Mouse (Mus musculus): ENCODE data around the gene Pqlc2.

Gene Pqlc2

DNA sequence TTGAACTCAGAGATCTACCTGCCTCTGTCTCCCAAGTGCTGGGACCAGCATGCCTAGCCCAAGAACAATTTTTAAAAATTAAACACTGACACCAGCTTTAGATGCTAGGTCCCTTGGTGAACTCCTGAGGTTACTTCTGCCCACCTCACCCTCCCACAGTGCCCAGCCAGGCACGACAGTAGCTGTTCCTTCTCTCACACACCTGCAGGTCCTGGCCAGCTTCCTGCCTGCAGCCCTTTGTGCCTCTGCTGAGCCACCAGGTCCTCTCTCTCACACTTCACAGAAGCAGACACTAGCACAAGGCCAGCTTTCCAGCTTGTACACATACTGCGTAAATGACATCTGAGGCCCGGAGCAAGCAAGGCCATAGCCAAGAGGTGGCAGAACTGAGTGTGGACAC lies 5.0 kb downstream of the Pqlc2 start:
- DNase-seq (ENCODE audit: low spot score in 2 of 2), result no peak

DNA sequence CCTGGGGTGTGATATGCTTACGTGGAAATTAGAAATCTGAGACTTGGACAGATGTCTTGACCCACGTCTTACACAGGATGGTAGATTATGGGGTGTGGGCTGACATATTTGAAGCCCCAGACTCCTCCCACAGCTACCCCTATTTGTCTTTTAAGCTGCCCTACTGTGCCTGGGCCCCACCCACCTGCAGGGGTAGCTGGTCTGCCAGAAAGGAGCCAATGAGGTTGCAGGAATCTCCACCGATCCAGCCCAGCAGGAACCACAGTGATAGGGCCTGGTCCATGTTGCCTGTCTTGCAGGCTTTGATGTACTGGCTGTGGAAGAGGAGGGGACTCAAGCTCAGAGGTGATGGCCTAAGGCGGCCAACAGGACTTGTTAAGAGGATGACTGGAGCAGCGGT lies 8.3 kb downstream of the Pqlc2 start:
- DNase-seq (ENCODE audit: low spot score in 2 of 2), result no peak

DNA sequence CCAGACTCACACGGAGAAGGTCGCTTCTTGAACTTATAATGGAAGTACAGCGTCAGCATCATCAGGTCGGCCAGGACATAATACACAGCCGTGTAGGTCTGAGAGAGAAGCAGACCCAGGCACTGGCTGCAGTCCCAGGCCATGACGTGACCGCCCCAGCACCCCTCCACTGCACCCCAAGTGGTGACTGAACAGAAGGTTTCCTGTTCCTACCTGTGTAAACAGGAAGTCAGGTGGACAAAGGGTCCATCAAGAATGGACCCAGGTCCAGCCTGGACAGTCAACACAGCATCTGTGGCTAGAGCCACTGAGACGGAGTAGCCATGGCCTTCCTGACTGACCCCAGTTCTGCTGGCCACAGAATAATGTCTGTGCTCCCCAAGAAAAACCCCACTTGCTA lies 8.7 kb downstream of the Pqlc2 start:
- no peak for DNase-seq (ENCODE audit: low spot score in 2 of 2)

DNA sequence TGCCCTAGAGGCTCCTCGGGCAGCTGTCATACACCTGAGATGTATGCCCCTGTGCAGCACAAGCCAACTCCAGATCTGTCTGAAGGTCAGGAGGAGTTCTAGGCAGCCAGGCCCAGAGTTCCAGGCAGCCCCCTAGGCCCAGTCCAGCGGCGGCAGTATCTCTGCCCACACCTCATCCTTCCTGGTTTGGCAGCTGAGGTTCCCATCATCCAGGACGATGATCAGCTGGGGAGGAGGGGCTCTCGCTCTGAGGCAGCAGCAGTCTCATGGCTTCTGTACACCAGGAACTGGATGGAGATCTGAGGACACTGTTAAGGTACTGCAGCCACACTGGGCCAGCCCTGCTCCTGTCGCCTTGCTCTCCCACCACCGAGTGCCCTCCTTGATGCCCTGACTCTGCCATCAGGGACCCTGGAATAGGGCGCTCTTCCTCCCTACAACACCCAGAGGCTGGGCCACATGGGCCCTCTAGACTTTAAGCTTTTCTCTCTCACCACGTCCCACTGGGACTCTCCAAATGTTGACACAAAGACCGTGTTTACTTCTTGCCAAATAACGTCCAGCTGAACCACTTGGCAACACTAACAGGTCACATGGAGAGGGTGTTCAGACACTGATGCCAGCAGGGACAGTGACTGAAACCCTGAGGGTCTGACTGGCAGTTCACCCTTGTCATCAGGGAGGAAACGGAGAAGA lies 11.7 kb downstream of the Pqlc2 start:
- no peak for DNase-seq (ENCODE audit: low spot score in 2 of 2)

DNA sequence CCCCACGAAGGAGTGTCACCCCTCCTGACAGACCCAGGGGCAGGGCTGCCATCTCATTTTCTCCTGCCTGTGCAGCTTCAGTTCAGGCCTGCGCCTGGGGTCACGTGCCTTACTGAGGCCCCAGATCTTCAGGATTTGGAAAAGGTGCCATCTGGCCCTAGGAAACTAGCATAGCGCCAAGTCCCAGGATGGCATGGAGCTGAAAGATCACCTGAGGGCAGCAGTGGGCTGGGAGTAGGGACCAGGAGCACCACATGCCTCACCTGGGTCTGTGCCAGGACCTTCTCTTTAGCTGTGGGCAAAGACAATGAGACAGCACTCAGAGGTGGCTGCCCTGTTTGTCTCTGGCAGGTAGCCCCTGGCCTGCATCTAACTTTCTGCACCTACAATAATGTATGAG lies 12.9 kb downstream of the Pqlc2 start:
- no peak for DNase-seq (ENCODE audit: low spot score in 2 of 2)

DNA sequence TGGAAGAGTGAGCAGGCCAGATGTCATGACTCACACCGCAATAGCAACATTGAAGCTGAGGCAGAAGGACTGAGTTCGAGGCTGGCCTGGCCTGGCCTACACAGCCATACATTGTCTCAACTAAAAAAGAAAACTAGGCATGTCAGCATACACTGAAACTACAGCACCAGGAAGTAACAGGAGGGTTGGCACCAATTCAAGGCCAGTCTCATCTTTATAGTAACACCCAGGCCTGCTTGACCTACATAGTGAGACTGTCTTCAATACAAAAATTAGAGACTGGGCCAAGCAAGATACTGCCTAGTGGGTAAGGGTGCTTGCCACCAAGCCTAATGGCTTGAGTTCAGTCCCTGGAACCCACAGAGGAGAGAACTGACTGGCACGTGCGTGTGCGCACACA lies 18.5 kb downstream of the Pqlc2 start:
- no peak for DNase-seq (ENCODE audit: low spot score in 2 of 2)

DNA sequence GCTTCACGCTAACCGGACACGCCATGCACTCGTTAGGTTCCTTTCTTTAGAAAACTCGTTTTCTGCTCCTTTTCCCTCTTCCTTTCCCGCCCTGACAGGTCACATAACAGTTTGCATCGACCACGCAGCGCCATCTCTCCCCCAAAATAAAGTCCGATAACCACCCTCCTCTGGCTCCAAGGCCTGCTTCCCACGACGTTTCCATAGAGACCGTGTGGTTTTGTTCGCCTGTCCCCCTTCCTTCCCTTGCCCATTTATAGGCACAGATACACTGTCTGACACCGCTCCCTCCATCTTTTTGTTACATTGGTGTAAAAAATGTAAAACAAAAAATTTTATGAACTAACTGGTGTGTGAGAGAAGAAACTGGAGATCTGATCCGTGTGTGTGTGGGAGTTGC lies 19.4 kb downstream of the Pqlc2 start:
- no peak for DNase-seq (ENCODE audit: low spot score in 2 of 2)

DNA sequence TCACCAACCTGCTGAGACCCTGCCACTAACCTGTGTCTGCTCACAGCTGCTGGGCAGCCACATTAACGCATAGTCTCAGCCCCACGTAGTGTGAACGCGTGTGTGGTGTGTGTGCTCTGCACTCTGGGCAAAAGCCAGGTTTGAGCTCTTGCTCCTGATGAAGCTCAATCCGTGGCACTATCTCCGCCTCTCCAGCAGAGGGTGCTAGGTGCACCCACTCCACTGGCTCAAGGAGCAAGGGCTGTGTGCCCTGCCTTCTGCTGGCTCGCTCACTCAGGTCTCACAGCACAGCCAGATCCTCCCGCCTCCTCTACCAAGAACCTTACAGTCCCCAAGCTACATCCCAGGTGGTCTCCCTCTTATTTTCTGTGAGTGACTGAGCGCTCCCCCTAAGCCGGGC lies 21.5 kb downstream of the Pqlc2 start:
- no peak for DNase-seq (ENCODE audit: low spot score in 2 of 2)

DNA sequence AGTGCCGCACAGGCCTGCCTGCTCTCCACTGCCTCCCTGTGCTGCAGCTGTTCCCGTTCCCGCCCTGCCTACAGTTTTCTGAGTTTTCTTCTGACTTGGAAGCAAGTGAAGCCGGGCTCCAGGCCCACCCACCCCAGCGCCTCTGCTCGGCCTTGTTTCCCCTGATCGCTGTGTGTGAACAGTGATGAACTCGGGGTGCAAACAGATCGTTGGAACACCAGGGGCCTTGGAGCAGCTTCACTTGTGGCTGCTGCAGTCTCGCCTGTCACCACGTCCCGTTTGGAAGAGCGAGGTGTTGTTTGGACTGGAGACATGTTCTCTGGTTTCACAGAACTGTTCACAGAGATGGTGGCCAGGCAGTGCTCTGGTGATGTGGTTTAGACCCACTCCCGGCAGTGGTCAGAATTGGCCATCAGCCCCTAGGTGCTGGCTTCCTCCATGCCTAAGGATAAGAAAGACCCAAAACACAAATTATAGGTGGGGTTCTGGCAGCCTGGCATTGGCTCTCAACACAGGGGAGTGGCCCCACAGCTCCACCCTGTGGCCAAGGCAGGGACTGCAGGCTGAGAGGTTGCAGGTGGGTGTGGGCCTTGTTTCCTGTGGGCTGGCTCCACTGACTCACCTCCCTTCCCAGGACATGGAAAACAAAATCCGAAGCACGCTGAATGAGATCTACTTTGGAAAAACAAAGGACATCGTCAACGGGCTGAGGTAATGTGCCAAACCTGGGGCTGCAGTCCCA lies 23.2 kb downstream of the Pqlc2 start:
- peak; percentile 82 to 88 for DNase-seq (ENCODE audit: low spot score in 2 of 2)

DNA sequence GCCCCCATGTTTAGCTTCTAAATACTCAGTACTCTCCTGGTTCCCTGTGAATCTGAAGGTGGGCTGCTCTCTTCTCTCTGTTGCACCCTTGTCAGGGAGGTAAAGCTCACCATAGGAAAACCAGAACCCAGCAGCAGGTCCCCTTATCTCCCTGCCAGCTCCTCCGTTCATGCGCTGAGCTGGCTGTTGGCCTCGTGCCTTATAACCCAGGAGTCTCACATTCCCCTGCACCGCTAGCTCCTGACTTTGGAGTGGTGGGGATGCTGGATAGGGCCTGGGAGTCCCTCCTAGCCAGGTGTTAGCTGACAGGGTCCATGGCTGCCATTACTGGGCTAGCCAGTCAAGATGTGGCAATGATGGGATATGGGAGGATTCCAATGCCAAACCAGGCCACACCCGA lies 24.3 kb downstream of the Pqlc2 start:
- DNase-seq (ENCODE audit: low spot score in 2 of 2), result no peak

DNA sequence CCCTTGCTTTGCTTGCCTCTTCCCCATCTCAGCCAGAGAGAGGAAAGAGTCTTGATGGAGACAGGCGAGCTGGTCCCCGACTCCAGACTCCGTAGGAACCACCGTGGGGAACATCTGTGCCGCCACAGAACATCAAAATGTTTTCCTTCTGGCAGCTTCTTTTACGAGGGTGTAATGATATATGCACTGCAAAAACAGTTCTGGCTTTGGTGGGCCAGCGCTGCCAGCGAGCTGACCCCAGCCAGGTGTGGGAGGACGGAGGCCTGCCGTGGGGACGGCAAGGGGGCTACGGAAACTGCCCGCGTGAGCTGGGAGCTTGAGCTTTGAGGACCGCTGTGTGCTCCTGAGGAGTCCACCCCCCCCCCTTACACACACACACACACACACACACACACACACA lies 25.6 kb downstream of the Pqlc2 start:
- no peak for DNase-seq (ENCODE audit: low spot score in 2 of 2)

DNA sequence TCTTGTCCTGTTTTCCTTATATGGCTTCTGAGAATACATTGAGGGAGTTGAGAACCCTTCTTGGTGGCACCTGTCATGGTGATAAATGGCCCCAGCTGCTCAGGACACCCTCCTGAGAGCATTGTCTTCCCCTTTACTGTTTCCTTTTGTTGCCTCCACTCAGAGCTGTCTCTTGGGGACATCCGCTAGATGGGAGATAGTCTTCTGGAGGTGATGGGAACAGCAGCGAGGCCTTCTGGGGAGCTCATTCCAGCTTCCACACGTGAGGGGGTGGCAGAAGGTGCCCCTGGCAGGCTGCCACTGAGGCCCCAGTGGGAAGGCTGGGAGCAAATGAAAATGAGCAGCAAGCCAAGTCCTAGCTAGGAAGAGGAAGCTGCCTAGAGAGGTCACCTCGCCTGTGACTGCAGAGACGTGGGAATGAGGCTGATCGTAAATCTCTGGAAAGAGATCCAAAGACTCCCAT lies 27.5 kb downstream of the Pqlc2 start:
- DNase-seq (ENCODE audit: low spot score in 2 of 2), result no peak

DNA sequence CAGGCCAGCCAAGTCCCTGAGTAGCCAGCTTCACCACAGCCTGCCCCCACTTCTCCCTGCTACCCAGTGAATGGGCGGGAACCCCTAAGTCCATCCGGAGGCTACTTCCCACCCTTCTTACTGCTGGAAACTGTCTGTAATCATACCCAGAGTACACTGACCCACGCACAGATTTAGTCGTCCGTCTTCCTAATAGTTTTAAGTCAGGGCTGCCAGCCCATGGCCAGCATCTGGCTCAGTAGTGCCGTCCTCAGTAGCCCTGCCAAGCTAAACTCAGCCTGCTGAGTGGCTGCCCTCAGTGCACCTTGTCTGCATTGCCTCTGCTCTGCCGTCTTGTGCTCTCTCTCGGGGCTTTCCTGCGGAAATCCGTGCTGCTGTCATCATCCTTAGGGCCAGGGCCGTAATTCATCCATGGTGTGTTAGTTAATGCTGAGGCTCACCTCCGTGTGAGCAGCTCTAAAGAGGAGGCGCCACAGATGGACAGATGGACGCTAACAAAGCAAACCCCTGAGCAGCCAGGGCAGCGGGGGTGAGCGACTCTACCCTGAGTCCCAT lies 28.6 kb downstream of the Pqlc2 start:
- no peak for DNase-seq (ENCODE audit: low spot score in 2 of 2)

DNA sequence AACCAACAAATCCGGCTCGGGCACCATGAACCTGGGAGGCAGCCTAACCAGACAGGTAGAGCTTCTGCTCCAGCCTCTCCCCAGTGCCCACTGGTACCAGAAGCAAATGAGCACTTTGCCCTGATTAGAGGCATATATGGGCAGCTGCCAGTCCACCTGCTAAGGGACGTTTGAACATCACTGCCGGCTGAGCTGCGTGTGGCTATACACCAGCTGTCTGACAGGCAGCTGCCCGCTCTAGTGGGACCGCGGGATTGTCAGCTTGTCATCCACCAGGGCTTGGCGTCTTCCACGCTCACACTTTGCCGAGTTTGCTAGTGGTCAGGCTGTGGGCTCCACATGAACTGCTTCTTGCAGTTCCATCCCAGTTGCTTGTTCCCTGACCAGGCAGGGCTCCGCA lies 30.0 kb downstream of the Pqlc2 start:
- DNase-seq (ENCODE audit: low spot score in 2 of 2), result no peak

DNA sequence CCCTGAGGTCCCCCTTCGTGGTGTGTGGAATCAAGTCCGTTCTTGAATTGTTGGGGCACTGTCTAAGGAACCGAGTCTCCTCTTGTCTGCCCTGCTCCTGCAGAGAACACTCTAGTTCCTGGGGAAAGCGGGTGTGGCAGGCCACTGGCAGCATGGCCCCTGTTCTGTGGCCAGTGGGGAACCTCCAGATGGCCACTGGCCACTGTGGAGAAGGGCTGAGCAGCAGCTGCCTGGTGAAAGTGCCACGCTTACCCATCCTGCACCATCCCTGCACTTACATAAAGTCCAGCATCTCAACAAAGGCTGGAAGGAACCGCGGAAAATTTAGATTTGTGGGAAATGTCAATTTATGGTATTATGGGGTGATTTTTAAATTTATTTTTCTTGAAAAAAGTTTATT lies 34.1 kb downstream of the Pqlc2 start:
- DNase-seq (ENCODE audit: low spot score in 2 of 2), result no peak

DNA sequence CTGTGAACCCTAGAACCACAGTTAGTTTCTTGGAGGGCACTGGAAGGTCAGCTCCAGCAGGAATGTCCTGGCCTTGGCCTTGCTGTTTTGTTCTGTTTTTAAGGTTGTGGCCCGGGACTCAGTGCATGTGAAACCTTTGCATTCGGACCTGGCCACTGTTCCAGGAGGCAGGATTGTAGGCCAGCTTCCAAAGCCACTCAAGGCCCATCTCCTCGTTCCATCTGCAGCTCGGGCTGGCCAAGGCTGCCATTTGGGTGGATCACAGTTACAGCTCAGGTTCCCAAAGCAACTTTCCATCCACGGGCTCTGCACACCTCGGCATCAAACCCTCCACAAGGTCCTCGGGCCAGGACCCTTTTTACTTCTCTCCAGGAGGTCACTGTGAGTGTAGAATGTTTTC lies 35.9 kb downstream of the Pqlc2 start:
- DNase-seq (ENCODE audit: low spot score in 2 of 2), result no peak

DNA sequence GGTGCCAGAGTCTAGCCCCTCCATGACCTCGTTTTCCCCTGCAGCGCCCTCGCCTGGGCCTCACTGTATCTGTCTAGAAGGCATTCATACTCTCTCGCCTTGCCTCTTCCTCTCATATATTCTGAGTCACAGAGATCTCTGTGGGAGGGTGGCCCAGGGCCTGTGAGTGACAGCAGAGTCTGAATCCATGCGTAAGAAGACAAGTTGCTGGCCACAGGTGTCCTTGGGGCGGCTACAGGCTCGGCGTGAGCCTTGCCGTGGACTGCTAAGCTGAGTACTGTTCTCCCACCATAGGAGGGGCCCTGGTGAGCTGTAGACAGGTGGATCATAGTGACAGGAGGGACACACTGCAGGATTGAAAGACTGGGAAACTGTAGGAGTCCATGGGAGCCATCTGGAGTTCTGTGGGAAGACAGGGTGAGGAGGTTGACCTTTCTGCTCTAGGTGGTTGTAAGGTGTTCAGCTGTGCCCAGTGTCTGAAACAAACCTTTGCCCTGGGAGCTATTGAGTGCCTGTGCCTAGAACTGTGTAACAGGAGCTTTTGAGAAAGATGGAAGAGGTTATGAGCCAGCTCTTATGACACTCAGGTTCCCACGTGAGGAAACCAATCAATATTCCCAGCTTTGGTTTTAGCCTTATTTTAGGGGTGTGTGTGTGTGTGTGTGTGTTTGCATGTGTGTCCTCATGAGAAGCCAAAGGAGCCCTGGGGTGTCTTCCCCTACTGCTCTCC lies 37.4 kb downstream of the Pqlc2 start:
- DNase-seq (ENCODE audit: low spot score in 2 of 2), result no peak

DNA sequence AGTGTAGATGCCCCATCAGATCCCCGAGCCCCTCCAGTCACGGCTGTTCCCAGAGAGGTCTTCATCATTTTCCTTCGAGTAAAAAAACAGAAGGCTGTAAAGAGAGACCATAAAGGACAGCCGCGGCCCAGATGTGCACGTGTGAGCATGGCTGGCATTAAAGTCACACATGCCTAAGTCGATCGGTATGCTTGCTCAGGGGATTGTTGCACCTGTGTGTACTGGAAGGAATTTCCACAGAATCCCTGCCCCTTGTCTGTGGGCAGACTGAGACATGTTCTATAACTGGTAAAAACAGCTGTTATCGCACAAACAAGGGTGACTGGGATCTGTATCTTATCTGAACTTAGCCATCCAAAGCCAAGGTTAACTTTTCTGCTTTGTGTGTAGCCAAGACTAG lies 38.9 kb downstream of the Pqlc2 start:
- no peak for DNase-seq (ENCODE audit: low spot score in 2 of 2)

DNA sequence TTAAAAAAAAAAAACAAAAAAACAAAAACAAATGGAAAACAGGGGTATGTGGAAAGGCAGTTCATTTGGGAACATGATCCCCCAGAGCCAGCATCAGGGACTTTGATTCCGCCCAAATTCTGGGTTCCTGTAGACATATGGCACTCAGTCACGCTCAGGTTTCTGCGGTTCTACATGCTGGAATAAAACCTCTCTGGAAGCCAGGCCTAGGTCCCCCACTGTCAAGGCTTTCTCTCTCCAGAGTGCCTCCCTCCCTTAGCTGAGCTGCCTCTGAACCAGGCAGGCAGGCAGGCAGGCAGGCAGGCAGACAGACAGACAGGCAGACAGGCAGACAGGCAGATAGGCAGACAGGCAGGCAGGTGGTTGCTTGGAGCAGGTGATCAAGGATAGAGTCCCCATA lies 40.3 kb downstream of the Pqlc2 start:
- DNase-seq (ENCODE audit: low spot score in 2 of 2), result no peak

DNA sequence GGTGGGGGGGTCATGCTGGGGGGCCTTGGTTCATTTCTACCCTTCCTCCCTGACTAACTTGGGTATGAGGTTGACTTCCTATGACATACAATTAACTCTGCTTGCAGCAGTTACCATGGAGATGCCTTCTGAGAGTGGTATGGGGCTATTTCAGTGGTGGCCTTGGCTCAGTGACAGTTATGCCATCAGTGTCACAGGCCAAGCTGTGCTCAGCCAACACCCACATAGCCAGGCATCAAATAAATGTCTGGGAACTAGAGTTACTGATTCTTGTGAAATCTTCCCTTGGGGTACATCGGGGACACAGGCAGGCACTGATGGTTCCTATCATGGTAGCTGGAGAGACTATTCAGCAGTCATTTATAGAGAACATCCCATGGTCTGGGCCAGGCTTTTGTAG lies 42.3 kb downstream of the Pqlc2 start:
- DNase-seq (ENCODE audit: low spot score in 2 of 2), result no peak

DNA sequence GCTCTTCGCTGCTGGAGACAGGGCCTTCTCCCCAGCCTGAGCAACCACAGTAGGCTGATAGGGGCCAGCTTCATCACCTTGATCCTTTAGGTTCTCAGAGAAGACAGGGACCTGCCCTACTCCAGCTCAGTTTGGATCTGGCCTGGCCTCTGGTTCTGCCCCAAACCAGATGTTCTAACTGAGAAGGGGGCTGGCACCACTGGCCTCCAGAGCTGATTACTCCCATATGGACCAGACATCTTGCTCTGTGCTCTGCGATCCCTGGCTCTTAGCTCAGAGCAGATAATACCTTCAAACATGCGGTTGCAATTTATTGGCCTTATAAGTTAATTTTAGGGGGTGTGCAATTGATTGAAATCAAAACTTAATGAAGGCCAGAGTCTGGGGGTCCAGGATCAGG lies 43.2 kb downstream of the Pqlc2 start:
- no peak for DNase-seq (ENCODE audit: low spot score in 2 of 2)

DNA sequence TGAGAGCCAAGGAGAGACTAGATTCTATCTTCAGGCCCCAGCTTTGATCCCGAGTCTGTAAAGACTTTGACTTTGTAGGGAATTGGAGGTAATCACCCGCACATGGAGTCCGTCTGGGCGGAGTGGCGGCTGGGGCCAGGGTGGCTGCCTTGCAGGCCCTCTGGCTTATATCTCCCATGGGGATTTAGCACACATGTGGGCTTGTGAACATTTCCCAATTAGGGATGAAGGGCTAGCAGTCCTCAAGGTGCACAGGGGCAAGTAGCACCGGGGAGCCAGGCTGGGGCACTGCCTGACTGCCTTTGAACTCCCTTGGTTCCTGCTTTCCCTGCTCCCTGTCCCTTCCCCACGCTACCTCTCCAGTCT lies 44.0 kb downstream of the Pqlc2 start:
- DNase-seq (ENCODE audit: low spot score in 2 of 2), result no peak

Data from urinary bladder, adult 18-20 months (tissue).